Mouse (Mus musculus) forelimb bud, embryonic 11.5 days (tissue): Measurements from ENCODE around the gene Tmem89.

Experiments
- DNase-seq: peaks from one replicate; pipeline ENCODE4 v3.0.0-alpha.2; 2012; ENCODE audit warnings: low read depth, low spot score

Gene Tmem89

GRCm38 (mm10) chr9:108914491-108914890, at the start of gene Tmem89:
TSS of gene Tmem89 (plus strand) at chr9:108914619.
- no peak for DNase-seq

GRCm38 (mm10) chr9:108912308-108912707, 2.1 kb upstream of the Tmem89 start:
- no peak for DNase-seq

- no peak for DNase-seq
Measured at GRCm38 (mm10) chr9:108913161-108913560, 1.3 kb upstream of the Tmem89 start.

- DNase-seq: no peak
Measured at GRCm38 (mm10) chr9:108913621-108914020, 798 bp upstream of the Tmem89 start.

- DNase-seq: no peak
Measured at GRCm38 (mm10) chr9:108925897-108926296, 11.5 kb downstream of the Tmem89 start.

- no peak for DNase-seq
Measured at GRCm38 (mm10) chr9:108928424-108928823, 14.0 kb downstream of the Tmem89 start.

GRCm38 (mm10) chr9:108935991-108936390, 21.6 kb downstream of the Tmem89 start:
- DNase-seq: no peak

GRCm38 (mm10) chr9:108936418-108937364, 22.3 kb downstream of the Tmem89 start, which contains the start of gene Uqcrc1:
TSS of gene Uqcrc1 (plus strand) at chr9:108936633.
- peak; percentile 100 for DNase-seq

- DNase-seq: no peak
Measured at GRCm38 (mm10) chr9:108945111-108945510, 30.7 kb downstream of the Tmem89 start.

- DNase-seq: no peak
Measured at GRCm38 (mm10) chr9:108945608-108946007, 31.2 kb downstream of the Tmem89 start.

GRCm38 (mm10) chr9:108949231-108949966, 35.0 kb downstream of the Tmem89 start:
- DNase-seq: peak; percentile 87

- DNase-seq: no peak
Measured at GRCm38 (mm10) chr9:108949967-108950728, 35.7 kb downstream of the Tmem89 start.

- DNase-seq: no peak
Measured at GRCm38 (mm10) chr9:108953081-108953636, 38.7 kb downstream of the Tmem89 start, which contains the start of gene Col7a1. TSS of gene Col7a1 (plus strand) at chr9:108953586.

GRCm38 (mm10) chr9:108955241-108955640, 40.8 kb downstream of the Tmem89 start:
- no peak for DNase-seq

GRCm38 (mm10) chr9:108955846-108956245, 41.4 kb downstream of the Tmem89 start:
- no peak for DNase-seq

GRCm38 (mm10) chr9:108963577-108963976, 49.2 kb downstream of the Tmem89 start:
- DNase-seq: no peak

GRCm38 (mm10) chr9:108964338-108964737, 49.9 kb downstream of the Tmem89 start:
- DNase-seq: no peak
